Mouse (Mus musculus) adrenal gland, adult (tissue): Measurements from ENCODE around the gene Sh2d4b.

Experiments used
- DNase-seq, 2 experiments: peaks; one replicate each; pipeline ENCODE4 v3.0.0; 2022 to 2023; ENCODE audit warnings: low spot score in 1 of 2; ENCODE audit not compliant: inconsistent age in 2 of 2

Gene Sh2d4b

GRCm38 (mm10) chr14:40908763-40909162, 15.7 kb upstream of the Sh2d4b start:
- DNase-seq = no peak

DNA sequence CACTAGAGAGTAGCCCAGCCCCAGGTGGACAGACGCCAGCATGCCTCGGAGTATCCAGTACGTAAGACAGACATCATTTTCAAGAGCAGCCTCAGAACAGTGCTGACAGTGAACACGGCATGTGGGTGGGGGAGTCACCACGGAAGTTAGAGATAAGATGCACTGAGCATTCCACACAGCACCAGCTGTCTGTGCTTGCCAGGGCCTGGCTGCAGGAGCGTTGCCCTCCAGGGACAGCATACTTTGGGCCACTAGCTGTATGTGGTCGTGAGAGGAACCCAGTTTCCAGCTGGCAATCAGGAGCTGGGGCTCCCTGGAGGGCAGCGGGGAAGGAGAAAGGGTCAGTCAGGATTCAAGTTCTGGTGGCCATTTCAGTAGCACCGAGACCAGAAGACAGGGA, 13.7 kb upstream of the Sh2d4b start:
- no peak for DNase-seq

GRCm38 (mm10) chr14:40905813-40906212, 12.7 kb upstream of the Sh2d4b start:
- DNase-seq = no peak

GRCm38 (mm10) chr14:40902307-40903055, 9.4 kb upstream of the Sh2d4b start:
- DNase-seq = peak; percentile 63 to 74

GRCm38 (mm10) chr14:40900267-40900666, 7.2 kb upstream of the Sh2d4b start:
- DNase-seq = no peak

DNA sequence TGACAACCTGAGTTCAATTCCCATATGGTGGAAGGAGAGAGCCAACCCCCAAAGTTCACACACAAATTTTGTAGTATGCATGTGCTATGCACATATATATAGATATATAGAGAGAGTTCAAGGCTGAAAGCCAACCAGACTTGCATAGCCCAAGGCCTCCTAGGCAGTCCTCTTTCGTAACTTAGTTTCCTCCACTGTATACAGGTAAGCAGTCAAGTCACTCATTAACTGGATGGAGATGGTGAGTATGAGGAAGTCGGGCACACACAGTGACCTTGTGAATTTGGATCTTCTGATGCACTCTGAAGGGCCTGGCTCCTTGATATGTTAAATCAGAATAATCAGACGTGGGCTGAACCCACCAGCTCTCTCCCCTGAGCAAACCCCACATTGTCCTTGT, 4.8 kb upstream of the Sh2d4b start:
- DNase-seq = no peak

DNA sequence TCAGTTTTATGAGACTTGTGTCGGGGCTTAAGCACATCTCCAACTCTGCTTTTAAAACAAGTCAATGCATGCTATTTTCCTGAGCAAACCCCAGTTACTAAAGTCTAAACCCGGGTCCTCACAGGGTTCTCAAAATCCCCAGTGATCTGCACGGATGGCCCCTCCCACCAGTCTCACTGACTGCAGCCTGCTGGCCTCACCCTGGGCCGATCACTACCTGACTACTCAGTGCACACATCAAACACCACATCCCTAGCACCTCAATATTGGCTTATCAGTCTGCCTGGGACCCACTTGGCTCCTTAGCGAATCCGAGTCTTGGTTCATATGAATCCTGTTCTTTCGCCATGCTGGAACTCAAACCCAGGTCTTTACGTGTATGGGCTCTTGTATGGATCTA, 2.6 kb upstream of the Sh2d4b start:
- no peak for DNase-seq

GRCm38 (mm10) chr14:40894576-40895247, 1.6 kb upstream of the Sh2d4b start:
- DNase-seq = peak; percentile 71 to 91

- peak in 1 of 2 experiments; percentile 19 for DNase-seq
These were observed 818 bp upstream of the Sh2d4b start for GRCm38 (mm10) chr14:40893884-40894283.

GRCm38 (mm10) chr14:40892326-40892825, 690 bp downstream of the Sh2d4b start:
- no peak for DNase-seq

DNA sequence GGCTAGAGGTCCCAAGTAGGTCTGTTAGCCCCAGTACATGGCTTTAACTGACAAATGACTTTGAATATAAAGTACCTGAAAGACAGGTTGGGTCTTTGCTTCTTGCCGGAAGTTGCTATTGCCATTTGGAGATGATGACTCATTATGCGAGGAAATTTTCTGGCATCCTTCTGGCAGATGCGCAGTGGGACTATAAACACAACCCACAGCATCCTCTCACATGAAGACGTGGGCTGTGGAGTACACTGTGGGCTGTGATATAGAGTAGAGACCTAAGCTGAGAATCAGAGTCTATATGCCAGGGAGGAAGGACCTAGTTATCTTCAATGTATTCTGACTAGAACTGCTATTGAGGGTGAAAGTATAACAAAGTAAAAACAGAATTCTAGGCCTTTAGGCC, 1.6 kb downstream of the Sh2d4b start:
- DNase-seq = no peak

DNA sequence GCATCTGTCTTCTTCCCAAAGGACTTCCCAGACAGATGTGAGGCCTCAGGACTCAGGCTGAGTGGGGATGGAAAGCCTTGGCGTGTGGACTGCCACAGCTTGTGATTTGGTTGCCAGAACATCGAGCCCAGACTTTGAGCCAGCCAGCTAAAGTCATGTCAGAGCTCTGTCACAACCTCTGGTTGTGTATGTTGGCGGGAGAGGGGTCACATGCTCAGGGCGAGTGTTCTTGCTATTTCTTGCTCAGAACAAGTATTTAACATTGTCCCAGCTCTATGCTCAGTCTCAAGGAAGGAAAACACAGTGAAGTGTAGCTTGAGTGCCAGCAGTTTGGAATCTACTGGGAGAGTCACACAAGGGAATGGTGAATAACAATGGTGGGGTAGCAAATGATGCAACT, 3.4 kb downstream of the Sh2d4b start:
- DNase-seq = peak in 1 of 2 experiments; percentile 28

DNA sequence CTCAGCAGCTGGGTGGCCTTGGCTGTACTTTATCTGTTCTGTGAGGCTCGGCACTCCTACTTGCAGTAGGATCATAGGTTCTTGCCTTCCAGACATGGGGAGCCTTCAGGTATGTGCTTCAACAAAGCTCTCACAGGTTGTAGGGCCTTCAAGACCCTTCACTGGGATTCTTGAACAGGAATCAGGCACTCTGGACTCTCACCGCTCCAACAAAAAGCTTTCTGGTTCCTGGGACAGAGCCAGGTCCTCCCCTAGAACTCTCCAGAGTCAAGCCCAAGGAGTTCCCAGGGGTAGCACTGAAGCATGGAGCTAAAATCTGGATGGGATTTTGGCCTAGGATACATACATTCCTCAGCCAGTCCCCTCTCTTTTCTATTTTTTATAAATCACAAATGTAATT, 3.9 kb downstream of the Sh2d4b start:
- no peak for DNase-seq

DNA sequence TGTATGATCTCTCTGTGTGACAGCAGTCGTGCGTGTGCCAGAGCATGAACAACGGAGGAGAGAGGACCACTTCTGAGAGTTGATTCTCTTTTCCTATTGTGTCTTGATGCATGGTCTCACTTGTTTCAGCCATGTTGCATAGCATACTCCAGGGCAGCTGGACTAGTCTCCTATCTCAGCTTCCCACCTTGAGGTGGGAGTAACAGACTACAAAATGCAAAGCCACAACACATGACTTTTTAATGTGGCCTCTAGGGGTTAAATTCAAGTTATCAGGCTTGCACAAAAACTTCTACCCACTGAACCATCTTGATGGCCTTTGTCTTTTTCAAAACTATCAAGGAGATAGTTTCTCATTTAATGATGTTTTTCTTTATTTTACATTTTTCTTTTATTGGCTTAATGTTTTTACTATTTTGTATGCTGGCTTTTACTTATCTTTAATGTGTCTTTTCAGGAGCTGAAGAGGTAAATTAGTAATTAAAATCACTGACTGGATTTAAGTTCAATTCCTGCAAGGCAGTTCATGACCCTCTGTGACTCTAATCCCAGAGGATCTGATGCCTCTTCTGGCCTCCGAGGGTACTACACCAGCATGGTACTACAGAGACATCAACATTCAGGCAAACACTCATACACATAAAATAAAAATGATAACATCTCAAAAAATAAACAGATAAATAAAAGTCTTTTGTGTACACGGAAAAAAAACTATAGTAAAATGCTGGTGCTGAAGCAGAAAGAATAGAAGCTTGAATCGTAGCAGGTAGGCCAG, 6.5 kb downstream of the Sh2d4b start:
- DNase-seq = no peak

DNA sequence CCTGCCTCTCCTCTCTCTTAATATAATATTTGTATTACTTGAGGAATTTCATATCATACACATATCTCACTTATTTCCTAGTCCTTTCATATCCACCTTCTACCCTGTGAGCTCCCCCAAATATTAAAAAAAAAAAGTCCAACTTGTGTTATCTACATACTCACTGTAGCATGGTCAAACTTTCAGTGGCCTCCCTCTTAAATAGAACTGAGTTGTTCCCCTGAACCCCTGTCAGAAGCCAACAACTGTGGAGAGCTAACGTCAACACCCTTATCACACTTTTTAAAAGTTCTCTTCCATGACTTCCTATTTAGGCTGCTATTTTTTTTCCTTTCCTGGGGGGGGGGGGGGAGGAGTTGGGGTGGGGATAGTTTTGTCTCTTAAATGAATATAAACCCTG, 7.3 kb downstream of the Sh2d4b start:
- DNase-seq = no peak

DNA sequence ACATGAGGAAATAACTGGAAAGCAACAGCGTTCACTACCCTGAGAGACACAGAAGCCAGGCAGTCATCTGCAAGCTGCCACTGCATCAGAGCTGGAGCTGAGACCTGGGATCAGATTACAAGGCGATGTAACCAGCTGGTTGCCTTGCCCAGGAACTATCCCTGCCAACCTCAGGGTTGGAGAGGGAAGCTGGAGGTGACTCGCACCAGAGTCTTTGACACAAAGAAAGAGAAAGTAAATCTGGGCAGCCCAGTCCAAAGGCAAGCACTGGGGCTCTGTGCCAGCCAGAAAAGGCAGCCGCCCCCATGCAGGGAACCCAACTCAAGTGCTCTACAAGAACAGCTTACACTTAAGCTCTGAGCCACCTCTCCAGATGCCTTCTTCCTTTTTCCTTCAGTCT, 7.8 kb downstream of the Sh2d4b start:
- DNase-seq = no peak

- DNase-seq = no peak
These were observed 18.5 kb downstream of the Sh2d4b start for GRCm38 (mm10) chr14:40874565-40874964.

DNA sequence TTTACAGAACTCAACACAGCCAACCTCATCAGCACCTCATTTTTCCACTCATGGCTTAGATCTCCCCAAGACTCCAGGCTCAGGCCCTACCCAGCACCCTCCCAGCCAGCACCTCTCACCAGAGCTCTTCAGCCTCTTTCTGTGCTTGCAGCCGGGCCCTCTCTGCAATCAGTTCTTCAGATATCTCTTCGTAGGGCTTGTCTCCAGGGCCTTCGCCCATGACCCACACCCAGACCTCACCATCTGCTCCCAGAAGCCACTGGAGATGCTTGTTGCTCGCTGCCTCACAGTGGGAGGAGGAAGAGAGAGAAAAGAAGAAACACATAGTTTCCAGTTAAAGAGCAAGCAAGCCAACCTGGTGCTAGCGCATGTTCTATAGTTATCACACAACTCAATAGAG, 19.1 kb downstream of the Sh2d4b start:
- no peak for DNase-seq

DNA sequence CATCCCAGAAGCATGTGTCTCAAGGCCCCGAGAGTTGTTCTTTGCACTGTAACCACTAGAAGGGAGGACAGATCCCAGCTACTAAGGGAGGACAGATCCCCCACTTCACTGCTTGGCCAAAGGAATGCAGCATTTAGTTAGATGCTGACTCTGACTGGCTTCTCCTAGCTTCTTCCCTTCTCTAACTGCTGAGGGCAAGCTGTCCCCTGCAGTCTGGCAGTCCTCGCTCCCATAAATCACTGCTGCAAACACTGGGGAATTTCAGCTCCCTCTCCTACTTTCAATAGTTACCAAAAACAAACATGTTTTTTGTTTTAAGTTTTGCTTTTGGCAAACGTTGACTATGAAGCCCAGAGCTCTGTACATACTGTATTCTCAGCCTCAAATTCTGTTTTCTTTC, 22.5 kb downstream of the Sh2d4b start:
- DNase-seq = no peak

GRCm38 (mm10) chr14:40864811-40865514, 28.1 kb downstream of the Sh2d4b start:
- peak in 1 of 2 experiments; percentile 54 for DNase-seq

DNA sequence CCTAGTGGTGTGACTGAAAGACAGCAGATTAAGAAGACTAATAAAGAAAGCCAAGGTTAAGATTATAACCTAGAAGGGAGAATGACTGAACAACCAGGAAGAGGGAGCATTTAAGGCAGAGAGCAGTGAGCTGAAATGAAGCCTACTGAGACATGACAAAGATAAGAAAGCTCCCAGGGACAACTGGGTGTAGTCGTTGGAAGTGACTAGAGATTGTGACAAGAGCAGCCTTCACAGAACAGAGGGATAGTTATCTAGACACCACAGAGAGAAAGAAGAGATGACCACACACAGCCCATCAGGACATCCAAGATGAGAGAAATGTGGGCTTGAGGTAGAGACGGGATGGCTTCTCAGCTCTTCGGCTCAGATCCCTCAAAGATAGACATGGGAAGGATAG, 29.4 kb downstream of the Sh2d4b start:
- no peak for DNase-seq
